Mouse (Mus musculus) hindbrain, postnatal 0 days (tissue): ENCODE data around the gene Jmjd1c. TPM values are rescaled to one million over a fixed set of nuclear protein-coding genes. Genes with fewer than 3 reads are reported as not detected.

ENCODE experiments used
- ATAC-seq: fragments of 200-750 bp; cut with Nextera tagmentation; 2 replicates; pipeline ENCODE4 v1.8.0; 2017; ENCODE audit warnings: mild to moderate bottlenecking, moderate TSS enrichment, moderate library complexity
- DNase-seq: peaks from one replicate; pipeline ENCODE4 v3.0.0-alpha.2; 2015; ENCODE audit warnings: low spot score
- H3K27ac ChIP-seq: fragments of 300-500 bp; sonication (generic); 2 replicates; pipeline ENCODE4 v1.5.1; 2014; ENCODE audit warnings: mild to moderate bottlenecking
- H3K27me3 ChIP-seq: fragments of 300-500 bp; sonication (generic); 2 replicates; pipeline ENCODE4 v1.6.1; 2014; ENCODE audit warnings: low read length, mixed read lengths; ENCODE audit not compliant: insufficient read depth
- H3K36me3 ChIP-seq: fragments of 300-500 bp; sonication (generic); 2 replicates; pipeline ENCODE4 v1.6.1; 2014; ENCODE audit warnings: low read length, mixed read lengths; ENCODE audit not compliant: insufficient read depth
- H3K4me1 ChIP-seq: fragments of 300-500 bp; sonication (generic); 2 replicates; pipeline ENCODE4 v1.6.1; 2014; ENCODE audit warnings: antibody characterized with exemption, low read length, mixed read lengths; ENCODE audit not compliant: insufficient read depth
- H3K4me2 ChIP-seq: fragments of 300-500 bp; sonication (generic); 2 replicates; pipeline ENCODE4 v1.6.1; 2014; ENCODE audit warnings: low read depth, mild to moderate bottlenecking, low read length, moderate library complexity, mixed read lengths
- H3K4me3 ChIP-seq: fragments of 300-500 bp; sonication (generic); 2 replicates; pipeline ENCODE4 v1.5.1; 2014; ENCODE audit warnings: low read length
- H3K9ac ChIP-seq: fragments of 300-500 bp; sonication (generic); replicated peaks from 2 replicates; pipeline ENCODE4 v1.6.1; 2014; ENCODE audit warnings: mild to moderate bottlenecking, low read length, moderate library complexity, mixed read lengths
- H3K9me3 ChIP-seq: fragments of 300-500 bp; sonication (generic); 2 replicates; pipeline ENCODE4 v1.6.1; 2016; ENCODE audit warnings: low read length, mixed read lengths
- CTCF ChIP-seq: IDR thresholded peaks from 2 replicates; pipeline ENCODE4 v1.5.1; 2016; ENCODE audit warnings: antibody characterized with exemption, control low read depth, low read depth
- WGBS: fragments of 180-500 bp; shearing (Covaris S2); extraction: QIAGEN DNeasy Blood & Tissue Kit; methylation state at CpG from one replicate; pipeline ENCODE4 v1.1.7; 2014; 5-methylcytosine and 5-hydroxymethylcytosine counted together
- polyA plus RNA-seq: library from polyadenylated mRNA; unstranded; fragments of >200 nt; fragmentation: Nextera tagmentation; extraction: Ambion mirVana; gene quantifications from 2 replicates; pipeline ENCODE4 v1.2.1, GENCODE M21; 2015
- total RNA-seq: library from RNA; depleted of rRNA; stranded (reverse); fragments of >200 nt; gene quantifications from 2 replicates; pipeline ENCODE4 v1.2.3, GENCODE M21; 2014

The Jmjd1c gene
- total and polyA plus RNA-seq, 2 experiments from 2014 or later: 45.4 to 54.1 TPM

- Histone ChIP-seq H3K36me3 (no peaks in the 10 kb centered on the region), H3K4me3 (no peak overlapping the region), H3K9me3 (no peaks in the 10 kb centered on the region), H3K27ac (no peak overlapping the region), H3K4me1 (peaks cover 12% of the 10 kb centered on the region), H3K9ac (no peak overlapping the region), H3K27me3 (no peaks in the 10 kb centered on the region), H3K4me2 (no peak overlapping the region)
- ATAC-seq: no peak
- TF ChIP-seq CTCF: no peak
- no peak for DNase-seq
- WGBS: 82% methylated on average over 18 of the region's 18 CpGs
Observed at GRCm38 (mm10) chr10:67081206-67082007, 14.5 kb upstream of the Jmjd1c start.

- 88% methylated on average over 4 of the region's 4 CpGs for WGBS
- DNase-seq: no peak
- H3K4me2 ChIP-seq: no peak overlapping the region
Observed at GRCm38 (mm10) chr10:67082531-67082930, 13.4 kb upstream of the Jmjd1c start.

DNA sequence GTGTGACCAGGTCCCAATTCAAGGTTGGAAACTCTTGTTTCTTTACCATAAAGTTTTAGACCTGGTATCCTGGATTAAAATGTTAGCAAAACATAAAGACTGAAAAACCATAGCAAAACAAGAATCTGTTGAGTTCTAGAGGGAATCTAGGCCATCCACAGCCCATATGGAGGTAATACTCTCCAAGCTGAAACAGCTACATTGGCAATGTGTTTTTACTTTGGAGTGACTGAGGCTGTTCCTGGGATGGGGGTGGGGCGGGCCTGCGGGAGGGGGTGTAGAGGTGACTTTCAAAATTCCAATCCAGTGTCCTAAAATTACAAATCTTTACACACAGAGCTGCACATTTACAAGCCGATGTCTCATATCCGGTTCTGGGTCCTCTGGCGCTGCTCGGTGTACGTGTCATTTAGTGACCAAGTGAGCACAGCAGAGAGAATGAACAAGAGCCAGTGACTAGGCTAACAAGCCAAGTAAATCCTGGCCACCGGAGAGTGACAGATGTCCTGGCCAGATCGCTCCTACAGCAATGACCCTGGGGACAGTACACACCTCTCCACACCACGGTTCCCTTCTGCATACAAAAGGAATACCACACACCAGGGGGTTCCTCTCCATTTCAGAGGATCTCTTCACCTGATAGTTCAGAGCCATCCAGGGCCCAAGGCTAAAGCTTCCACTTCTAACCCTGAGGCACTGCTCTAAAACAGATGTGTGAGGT lies 12.3 kb upstream of the Jmjd1c start:
- TF ChIP-seq CTCF: no peak
- ATAC-seq (peak; percentile 27; the same call in 1 of the 2 replicates), DNase-seq (no peak)
- Histone ChIP-seq H3K27me3 (no peaks in the 10 kb centered on the region), H3K4me3 (no peak overlapping the region), H3K36me3 (no peaks in the 10 kb centered on the region), H3K27ac (no peak overlapping the region), H3K4me1 (peaks cover 7% of the 10 kb centered on the region; the same call in 1 of the 2 replicates), H3K9me3 (no peaks in the 10 kb centered on the region), H3K4me2 (no peak overlapping the region), H3K9ac (no peak overlapping the region)
- WGBS: 57% methylated on average over 10 of the region's 10 CpGs

More at GRCm38 (mm10) chr10:67082531-67082930, 13.4 kb upstream of the Jmjd1c start:
- no peaks in the 10 kb centered on the region for H3K27me3 ChIP-seq
- ATAC-seq: no peak
- H3K4me3 ChIP-seq: no peak overlapping the region
- peaks cover 7% of the 10 kb centered on the region; the same call in 1 of the 2 replicates for H3K4me1 ChIP-seq
- no peak overlapping the region for H3K27ac ChIP-seq
- no peak for TF ChIP-seq CTCF
- H3K36me3 ChIP-seq: no peaks in the 10 kb centered on the region
- no peak overlapping the region for H3K9ac ChIP-seq
- no peaks in the 10 kb centered on the region for H3K9me3 ChIP-seq

DNA sequence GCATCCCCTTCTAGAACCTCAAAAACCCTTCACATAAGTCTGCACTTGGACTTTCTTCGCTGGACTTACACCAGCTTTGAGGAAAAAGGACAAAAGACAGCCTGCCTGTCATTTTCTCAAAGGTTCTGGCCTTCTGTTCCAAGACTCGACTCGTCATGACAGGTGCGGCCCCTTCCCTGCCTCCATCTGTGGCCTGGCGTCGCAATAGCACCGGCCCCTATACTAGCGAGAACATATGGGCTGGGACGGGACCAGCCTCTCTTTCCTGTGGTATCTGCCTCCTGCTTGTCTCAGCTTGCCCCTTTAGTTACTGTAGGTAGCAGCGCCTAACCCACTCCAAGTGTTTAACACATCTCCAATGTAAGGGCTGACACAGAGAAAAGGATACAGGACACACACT lies 10.8 kb upstream of the Jmjd1c start:
- no peak overlapping the region for H3K9ac ChIP-seq
- H3K27me3 ChIP-seq: no peaks in the 10 kb centered on the region
- no peak for TF ChIP-seq CTCF
- ATAC-seq (peak; percentile 63; the same call in 1 of the 2 replicates), DNase-seq (peak; percentile 59)
- H3K27ac ChIP-seq: peak overlapping the region; percentile 68; the same call in 1 of the 2 replicates
- no peaks in the 10 kb centered on the region for H3K36me3 ChIP-seq
- peaks cover 3% of the 10 kb centered on the region; the same call in 1 of the 2 replicates for H3K4me1 ChIP-seq
- H3K4me3 ChIP-seq: no peak overlapping the region
- WGBS: 61% methylated on average over 10 of the region's 10 CpGs
- no peak overlapping the region for H3K4me2 ChIP-seq
- no peaks in the 10 kb centered on the region for H3K9me3 ChIP-seq

GRCm38 (mm10) chr10:67085916-67086315 lies 10.0 kb upstream of the Jmjd1c start:
- 86% methylated on average over 7 of the region's 7 CpGs for WGBS
- Histone ChIP-seq H3K9ac (no peak overlapping the region), H3K4me2 (no peak overlapping the region), H3K4me1 (peaks cover 3% of the 10 kb centered on the region; the same call in 1 of the 2 replicates), H3K36me3 (no peaks in the 10 kb centered on the region), H3K9me3 (no peaks in the 10 kb centered on the region), H3K27me3 (no peaks in the 10 kb centered on the region), H3K27ac (peak overlapping the region; percentile 15; the same call in 1 of the 2 replicates), H3K4me3 (no peak overlapping the region)
- ATAC-seq (no peak), DNase-seq (no peak)
- TF ChIP-seq CTCF: no peak

DNA sequence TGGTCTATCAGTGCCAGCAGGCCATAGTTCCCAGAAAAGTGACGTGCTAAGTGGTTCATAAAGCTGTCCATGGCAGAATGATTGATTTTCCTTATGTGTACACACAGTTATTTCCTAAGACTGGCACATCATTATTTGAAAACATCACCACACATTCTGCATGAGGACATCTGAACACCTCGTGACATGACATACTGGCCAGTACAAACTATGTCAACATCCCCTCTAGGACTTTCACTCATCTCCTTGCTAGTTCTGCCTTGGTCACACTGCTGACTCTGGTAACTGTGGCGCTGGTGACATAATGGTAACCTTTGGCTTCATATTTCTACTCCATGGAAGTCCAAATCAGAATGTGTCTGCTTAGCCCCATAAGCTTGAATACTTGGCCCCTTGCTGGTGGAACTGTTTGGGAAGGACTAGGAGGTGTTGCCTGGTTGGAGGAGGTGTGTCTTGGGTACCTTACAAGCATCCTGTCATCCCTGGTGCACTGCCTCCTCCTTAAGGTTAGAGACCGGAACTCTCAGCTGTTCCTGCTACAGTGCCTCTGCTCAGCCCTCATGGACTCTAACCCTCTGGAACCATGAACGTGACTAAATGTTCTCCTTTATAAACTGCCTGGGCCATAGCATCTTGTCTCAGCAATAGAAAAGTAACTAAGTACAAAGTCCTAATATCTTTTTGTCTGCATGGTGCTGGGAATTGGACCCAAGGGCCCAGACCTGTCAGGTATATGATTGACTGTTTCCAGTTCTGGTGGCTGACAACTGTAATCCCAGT lies 8.3 kb upstream of the Jmjd1c start:
- 93% methylated on average over 5 of the region's 5 CpGs for WGBS
- H3K4me1 ChIP-seq: peaks cover 3% of the 10 kb centered on the region; the same call in 1 of the 2 replicates
- H3K4me3 ChIP-seq: no peak overlapping the region
- H3K4me2 ChIP-seq: no peak overlapping the region
- no peak for TF ChIP-seq CTCF
- H3K27ac ChIP-seq: no peak overlapping the region
- no peaks in the 10 kb centered on the region for H3K36me3 ChIP-seq
- ATAC-seq (no peak), DNase-seq (no peak)
- H3K9ac ChIP-seq: no peak overlapping the region
- H3K9me3 ChIP-seq: no peaks in the 10 kb centered on the region
- no peaks in the 10 kb centered on the region for H3K27me3 ChIP-seq
